Mouse (Mus musculus): Measurements from ENCODE around the gene Chst3. TPM values are rescaled to one million over a fixed set of nuclear protein-coding genes. Genes with fewer than 3 reads are reported as not detected.
"Not testable (repeated sequence)": the region's sequence is repeated elsewhere in the genome, so short reads cannot be mapped to it uniquely, and the experiment has no call there.

Chst3 gene
- polyA plus RNA-seq, 1 experiment from 2014 or later: 0.26 TPM

GRCm38 (mm10) chr10:60230321-60231088, 11.4 kb upstream of the Chst3 start:
- ATAC-seq (ENCODE audit: insufficient number of reproducible peaks, insufficient read depth, low FRiP score, low read depth): no peak
- 0 out of 2 replicates have a peak, but pooled peaks cover 2% of the 10 kb centered on the region for H3K9me3 ChIP-seq (ENCODE audit: control insufficient read depth, low read length)
- H3K4me1 ChIP-seq (ENCODE audit: control insufficient read depth in 2 of 2, insufficient read depth in 2 of 2, low read length in 2 of 2): no peaks in the 10 kb centered on the region
- no peak overlapping the region for H3K4me3 ChIP-seq (ENCODE audit: control insufficient read depth in 1 of 2, insufficient read depth in 1 of 2, low read depth in 1 of 2, low read length in 2 of 2)
- H3K4me2 ChIP-seq (ENCODE audit: low read length): no peak overlapping the region
- WGBS: 65% methylated on average over 6 of the region's 6 CpGs
- H3K9ac ChIP-seq (ENCODE audit: low read length): no peak overlapping the region
- H3K27ac ChIP-seq (replicated peaks in 1 of 2; ENCODE audit: control insufficient read depth in 1 of 2, insufficient read depth in 1 of 2, low read depth in 2 of 2, low read length in 2 of 2): no peak overlapping the region
- H3K36me3 ChIP-seq (ENCODE audit: control insufficient read depth, insufficient read depth, low read length): no peaks in the 10 kb centered on the region
- H3K27me3 ChIP-seq (ENCODE audit: control insufficient read depth, insufficient read depth, low read length): peaks cover 3% of the 10 kb centered on the region; the same call in 1 of the 2 replicates

GRCm38 (mm10) chr10:60229113-60229512, 10.1 kb upstream of the Chst3 start:
- ATAC-seq (ENCODE audit: insufficient number of reproducible peaks, insufficient read depth, low FRiP score, low read depth): no peak
- H3K27ac ChIP-seq (replicated peaks in 1 of 2; ENCODE audit: control insufficient read depth in 1 of 2, insufficient read depth in 1 of 2, low read depth in 2 of 2, low read length in 2 of 2): no peak overlapping the region
- 75% methylated on average over 6 of the region's 6 CpGs for WGBS
- H3K9me3 ChIP-seq (ENCODE audit: control insufficient read depth, low read length): 0 out of 2 replicates have a peak, but pooled peaks cover 2% of the 10 kb centered on the region
- no peaks in the 10 kb centered on the region for H3K4me1 ChIP-seq (ENCODE audit: control insufficient read depth in 2 of 2, insufficient read depth in 2 of 2, low read length in 2 of 2)
- H3K36me3 ChIP-seq (ENCODE audit: control insufficient read depth, insufficient read depth, low read length): no peaks in the 10 kb centered on the region
- peaks cover 3% of the 10 kb centered on the region; the same call in 1 of the 2 replicates for H3K27me3 ChIP-seq (ENCODE audit: control insufficient read depth, insufficient read depth, low read length)
- H3K9ac ChIP-seq (ENCODE audit: low read length): no peak overlapping the region
- H3K4me3 ChIP-seq (ENCODE audit: control insufficient read depth in 1 of 2, insufficient read depth in 1 of 2, low read depth in 1 of 2, low read length in 2 of 2): no peak overlapping the region
- H3K4me2 ChIP-seq (ENCODE audit: low read length): no peak overlapping the region

GRCm38 (mm10) chr10:60227666-60228065, 8.6 kb upstream of the Chst3 start:
- Histone ChIP-seq H3K4me2 (ENCODE audit: low read length) (no peak overlapping the region), H3K4me1 (ENCODE audit: control insufficient read depth in 2 of 2, insufficient read depth in 2 of 2, low read length in 2 of 2) (no peaks in the 10 kb centered on the region), H3K36me3 (ENCODE audit: control insufficient read depth, insufficient read depth, low read length) (no peaks in the 10 kb centered on the region), H3K4me3 (ENCODE audit: control insufficient read depth in 1 of 2, insufficient read depth in 1 of 2, low read depth in 1 of 2, low read length in 2 of 2) (no peak overlapping the region), H3K9ac (ENCODE audit: low read length) (no peak overlapping the region), H3K9me3 (ENCODE audit: control insufficient read depth, low read length) (no peaks in the 10 kb centered on the region), H3K27ac (replicated peaks in 1 of 2; ENCODE audit: control insufficient read depth in 1 of 2, insufficient read depth in 1 of 2, low read depth in 2 of 2, low read length in 2 of 2) (no peak overlapping the region), H3K27me3 (ENCODE audit: control insufficient read depth, insufficient read depth, low read length) (peaks cover 3% of the 10 kb centered on the region; the same call in 1 of the 2 replicates)
- no peak for ATAC-seq (ENCODE audit: insufficient number of reproducible peaks, insufficient read depth, low FRiP score, low read depth)
- 69% methylated on average over 4 of the region's 4 CpGs for WGBS

GRCm38 (mm10) chr10:60224601-60225000, 5.5 kb upstream of the Chst3 start:
- WGBS: 69% methylated on average over 2 of the region's 2 CpGs

GRCm38 (mm10) chr10:60221571-60222259, 2.7 kb upstream of the Chst3 start:
- ATAC-seq (ENCODE audit: insufficient number of reproducible peaks, insufficient read depth, low FRiP score, low read depth); H3K9ac ChIP-seq (ENCODE audit: low read length); H3K4me2 ChIP-seq (ENCODE audit: low read length); H3K36me3 ChIP-seq (ENCODE audit: control insufficient read depth, insufficient read depth, low read length); H3K27ac ChIP-seq (replicated peaks in 1 of 2; ENCODE audit: control insufficient read depth in 1 of 2, insufficient read depth in 1 of 2, low read depth in 2 of 2, low read length in 2 of 2); H3K4me1 ChIP-seq (ENCODE audit: control insufficient read depth in 2 of 2, insufficient read depth in 2 of 2, low read length in 2 of 2); H3K4me3 ChIP-seq (ENCODE audit: control insufficient read depth in 1 of 2, insufficient read depth in 1 of 2, low read depth in 1 of 2, low read length in 2 of 2); H3K9me3 ChIP-seq (ENCODE audit: control insufficient read depth, low read length): not testable (repeated sequence)
- 90% methylated on average over 5 of the region's 5 CpGs for WGBS
- H3K27me3 ChIP-seq (ENCODE audit: control insufficient read depth, insufficient read depth, low read length): peaks cover 38% of the 10 kb centered on the region

More at GRCm38 (mm10) chr10:60224601-60225000, 5.5 kb upstream of the Chst3 start:
- no peaks in the 10 kb centered on the region for H3K9me3 ChIP-seq (ENCODE audit: control insufficient read depth, low read length)
- H3K4me1 ChIP-seq (ENCODE audit: control insufficient read depth in 2 of 2, insufficient read depth in 2 of 2, low read length in 2 of 2): no peaks in the 10 kb centered on the region
- H3K36me3 ChIP-seq (ENCODE audit: control insufficient read depth, insufficient read depth, low read length): no peaks in the 10 kb centered on the region
- no peak for ATAC-seq (ENCODE audit: insufficient number of reproducible peaks, insufficient read depth, low FRiP score, low read depth)
- H3K9ac ChIP-seq (ENCODE audit: low read length): no peak overlapping the region
- H3K27ac ChIP-seq (replicated peaks in 1 of 2; ENCODE audit: control insufficient read depth in 1 of 2, insufficient read depth in 1 of 2, low read depth in 2 of 2, low read length in 2 of 2): no peak overlapping the region
- peaks cover 12% of the 10 kb centered on the region for H3K27me3 ChIP-seq (ENCODE audit: control insufficient read depth, insufficient read depth, low read length)
- H3K4me2 ChIP-seq (ENCODE audit: low read length): no peak overlapping the region
- no peak overlapping the region for H3K4me3 ChIP-seq (ENCODE audit: control insufficient read depth in 1 of 2, insufficient read depth in 1 of 2, low read depth in 1 of 2, low read length in 2 of 2)

- Histone ChIP-seq H3K27ac (replicated peaks in 1 of 2; ENCODE audit: control insufficient read depth in 1 of 2, insufficient read depth in 1 of 2, low read depth in 2 of 2, low read length in 2 of 2) (no peak overlapping the region), H3K4me2 (ENCODE audit: low read length) (no peak overlapping the region), H3K4me1 (ENCODE audit: control insufficient read depth in 2 of 2, insufficient read depth in 2 of 2, low read length in 2 of 2) (peaks cover 0 to 3% of the 10 kb centered on the region in 2 experiments; a peak in 1 of 4 replicates), H3K27me3 (ENCODE audit: control insufficient read depth, insufficient read depth, low read length) (peaks cover 48% of the 10 kb centered on the region), H3K9me3 (ENCODE audit: control insufficient read depth, low read length) (no peaks in the 10 kb centered on the region), H3K4me3 (ENCODE audit: control insufficient read depth in 1 of 2, insufficient read depth in 1 of 2, low read depth in 1 of 2, low read length in 2 of 2) (no peak overlapping the region), H3K9ac (ENCODE audit: low read length) (no peak overlapping the region), H3K36me3 (ENCODE audit: control insufficient read depth, insufficient read depth, low read length) (no peaks in the 10 kb centered on the region)
- no peak for ATAC-seq (ENCODE audit: insufficient number of reproducible peaks, insufficient read depth, low FRiP score, low read depth)
- WGBS: 84% methylated on average over 4 of the region's 4 CpGs
Measured at GRCm38 (mm10) chr10:60220607-60221006, 1.5 kb upstream of the Chst3 start.

- H3K9me3 ChIP-seq (ENCODE audit: control insufficient read depth, low read length): no peaks in the 10 kb centered on the region
- no peak overlapping the region for H3K4me3 ChIP-seq (ENCODE audit: control insufficient read depth in 1 of 2, insufficient read depth in 1 of 2, low read depth in 1 of 2, low read length in 2 of 2)
- ATAC-seq (ENCODE audit: insufficient number of reproducible peaks, insufficient read depth, low FRiP score, low read depth): no peak
- H3K36me3 ChIP-seq (ENCODE audit: control insufficient read depth, insufficient read depth, low read length): no peaks in the 10 kb centered on the region
- H3K4me1 ChIP-seq (ENCODE audit: control insufficient read depth in 2 of 2, insufficient read depth in 2 of 2, low read length in 2 of 2): peaks cover 0 to 3% of the 10 kb centered on the region in 2 experiments; a peak in 1 of 4 replicates
- no peak overlapping the region for H3K4me2 ChIP-seq (ENCODE audit: low read length)
- no peak overlapping the region for H3K9ac ChIP-seq (ENCODE audit: low read length)
- WGBS: 80% methylated on average over 5 of the region's 5 CpGs
- no peak overlapping the region for H3K27ac ChIP-seq (replicated peaks in 1 of 2; ENCODE audit: control insufficient read depth in 1 of 2, insufficient read depth in 1 of 2, low read depth in 2 of 2, low read length in 2 of 2)
- peaks cover 53% of the 10 kb centered on the region for H3K27me3 ChIP-seq (ENCODE audit: control insufficient read depth, insufficient read depth, low read length)
Measured at GRCm38 (mm10) chr10:60220042-60220523, 1.0 kb upstream of the Chst3 start.
